Mouse (Mus musculus) E14TG2a.4 (cell line): ENCODE measurements around the gene Ube2q1.

Experiments
- CTCF ChIP-seq: conservative IDR thresholded peaks from 2 replicates; pipeline ENCODE4 v1.5.1; 2014; ENCODE audit warnings: low read length
- NANOG ChIP-seq: IDR thresholded peaks from 2 replicates; pipeline ENCODE4 v1.6.1; 2014; ENCODE audit warnings: borderline replicate concordance, low read length, mixed read lengths
- POU5F1 ChIP-seq: IDR thresholded peaks from 2 replicates; pipeline ENCODE4 v1.6.1; 2014; ENCODE audit warnings: low read length, borderline replicate concordance

- TF ChIP-seq CTCF (no peak), POU5F1 (no peak), NANOG (no peak)
These were observed 26.1 kb downstream of the Ube2q1 start for GRCm38 (mm10) chr3:89799476-89799875.
